Mouse (Mus musculus): ENCODE measurements around the gene Clcn7. TPM values are rescaled to one million over a fixed set of nuclear protein-coding genes. Genes with fewer than 3 reads are reported as not detected.
A peak's percentile ranks its signal among the peaks of the same experiment; 100 is the strongest.

Clcn7 gene
- polyA plus RNA-seq (2015; fragmentation: Nextera tagmentation; extraction: Ambion mirVana) = 14.7 and 17.2 TPM in 2 replicates

- Histone ChIP-seq H3K9me3 (replicated peaks; ENCODE audit: low read length) (no peaks in the 10 kb centered on the region), H3K27ac (peak within 1 kb of the TSS; percentile 31; the same call in 1 of the 2 replicates), H3K4me3 (replicated peaks; ENCODE audit: low read depth, low read length) (peak within 1 kb of the TSS; percentile 96), H3K4me2 (ENCODE audit: low read length) (peak within 1 kb of the TSS; percentile 56), H3K27me3 (ENCODE audit: insufficient read depth, low read length) (no peaks in the 10 kb centered on the region), H3K36me3 (ENCODE audit: insufficient read depth, low read length) (no peaks in the 10 kb centered on the region), H3K4me1 (replicated peaks; ENCODE audit: insufficient read depth, low read length) (peaks cover 2% of the 10 kb centered on the region; the same call in 1 of the 2 replicates), H3K9ac (ENCODE audit: low read depth, low read length) (peak within 1 kb of the TSS; percentile 88)
- ATAC-seq (replicated peaks; ENCODE audit: low FRiP score, low read depth) = peak; percentile 93
- no peak for TF ChIP-seq CTCF (IDR thresholded peaks at IDR 0.05; ENCODE audit: low read depth)
- WGBS = 0% methylated on average over 40 of the region's 40 CpGs
- DNase-seq (ENCODE audit: low spot score) = peak; percentile 97
Measured at GRCm38 (mm10) chr17:25133275-25133698, at the start of gene Clcn7. Clcn7 (plus strand) TSS chr17:25133391.

- peak; percentile 65 for TF ChIP-seq CTCF (IDR thresholded peaks at IDR 0.05; ENCODE audit: low read depth)
- peak; percentile 85 for ATAC-seq (replicated peaks; ENCODE audit: low FRiP score, low read depth)
- Histone ChIP-seq H3K4me2 (ENCODE audit: low read length) (peak within 1 kb of the TSS; percentile 6; the same call in 1 of the 2 replicates), H3K4me1 (replicated peaks; ENCODE audit: insufficient read depth, low read length) (peaks cover 10% of the 10 kb centered on the region; the same call in 1 of the 2 replicates), H3K9me3 (replicated peaks; ENCODE audit: low read length) (no peaks in the 10 kb centered on the region), H3K4me3 (replicated peaks; ENCODE audit: low read depth, low read length) (no peak within 1 kb of the TSS), H3K27ac (peak within 1 kb of the TSS; percentile 94), H3K36me3 (ENCODE audit: insufficient read depth, low read length) (0 out of 2 replicates have a peak, but pooled peaks cover 7% of the 10 kb centered on the region), H3K9ac (ENCODE audit: low read depth, low read length) (no peak within 1 kb of the TSS), H3K27me3 (ENCODE audit: insufficient read depth, low read length) (no peaks in the 10 kb centered on the region)
- WGBS = 12% methylated on average over 7 of the region's 7 CpGs
- DNase-seq (ENCODE audit: low spot score) = peak; percentile 98
Measured at GRCm38 (mm10) chr17:25083444-25083931, 49.7 kb upstream of the Clcn7 start, which contains the start of gene Tmem204. Tmem204 (minus strand) TSS chr17:25083591.

GRCm38 (mm10) chr17:25084835-25085385, 48.3 kb upstream of the Clcn7 start:
- no peak for ATAC-seq (replicated peaks; ENCODE audit: low FRiP score, low read depth)
- Histone ChIP-seq H3K9ac (ENCODE audit: low read depth, low read length) (no peak overlapping the region), H3K4me2 (ENCODE audit: low read length) (no peak overlapping the region), H3K9me3 (replicated peaks; ENCODE audit: low read length) (no peaks in the 10 kb centered on the region), H3K27me3 (ENCODE audit: insufficient read depth, low read length) (no peaks in the 10 kb centered on the region), H3K4me3 (replicated peaks; ENCODE audit: low read depth, low read length) (no peak overlapping the region), H3K36me3 (ENCODE audit: insufficient read depth, low read length) (0 out of 2 replicates have a peak, but pooled peaks cover 7% of the 10 kb centered on the region), H3K27ac (peak overlapping the region; percentile 94), H3K4me1 (replicated peaks; ENCODE audit: insufficient read depth, low read length) (peaks cover 10% of the 10 kb centered on the region; the same call in 1 of the 2 replicates)
- peak; percentile 24; the same call in 1 of the 2 replicates for TF ChIP-seq CTCF (IDR thresholded peaks at IDR 0.05; ENCODE audit: low read depth)
- WGBS = 52% methylated on average over 13 of the region's 13 CpGs
- no peak for DNase-seq (ENCODE audit: low spot score)

- TF ChIP-seq CTCF (IDR thresholded peaks at IDR 0.05; ENCODE audit: low read depth) = no peak
- Histone ChIP-seq H3K27ac (no peak overlapping the region), H3K9ac (ENCODE audit: low read depth, low read length) (no peak overlapping the region), H3K9me3 (replicated peaks; ENCODE audit: low read length) (no peaks in the 10 kb centered on the region), H3K4me3 (replicated peaks; ENCODE audit: low read depth, low read length) (no peak overlapping the region), H3K36me3 (ENCODE audit: insufficient read depth, low read length) (0 out of 2 replicates have a peak, but pooled peaks cover 12% of the 10 kb centered on the region), H3K4me2 (ENCODE audit: low read length) (no peak overlapping the region), H3K27me3 (ENCODE audit: insufficient read depth, low read length) (no peaks in the 10 kb centered on the region), H3K4me1 (replicated peaks; ENCODE audit: insufficient read depth, low read length) (peaks cover 10% of the 10 kb centered on the region; the same call in 1 of the 2 replicates)
- ATAC-seq (replicated peaks; ENCODE audit: low FRiP score, low read depth) = no peak
- no peak for DNase-seq (ENCODE audit: low spot score)
- WGBS = 90% methylated on average over 7 of the region's 7 CpGs
Measured at GRCm38 (mm10) chr17:25086724-25087123, 46.5 kb upstream of the Clcn7 start.

DNA sequence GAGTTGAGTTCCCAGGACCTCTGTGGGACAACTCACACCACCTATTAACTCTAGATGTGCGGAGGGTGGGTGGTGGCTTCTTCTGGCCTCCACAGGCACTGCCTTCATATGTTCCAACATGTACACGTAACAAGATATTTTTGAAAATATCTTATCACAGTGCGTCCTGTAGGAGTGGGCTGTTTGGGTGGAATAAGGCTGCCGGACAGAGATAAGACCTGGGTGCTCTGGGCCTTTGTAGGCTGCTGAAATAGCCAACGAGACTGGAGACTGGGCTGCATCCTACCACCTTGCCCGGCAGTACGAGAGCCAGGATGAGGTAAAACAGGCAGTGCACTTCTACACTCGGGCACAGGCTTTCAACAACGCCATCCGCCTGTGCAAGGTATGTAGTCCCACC, 44.0 kb upstream of the Clcn7 start:
- no peak overlapping the region for H3K27ac ChIP-seq

GRCm38 (mm10) chr17:25090450-25090849, 42.7 kb upstream of the Clcn7 start:
- no peaks in the 10 kb centered on the region for H3K27me3 ChIP-seq (ENCODE audit: insufficient read depth, low read length)
- no peak overlapping the region for H3K27ac ChIP-seq
- 90% methylated on average over 10 of the region's 10 CpGs for WGBS
- H3K4me3 ChIP-seq (replicated peaks; ENCODE audit: low read depth, low read length) = no peak overlapping the region
- no peak for TF ChIP-seq CTCF (IDR thresholded peaks at IDR 0.05; ENCODE audit: low read depth)
- H3K4me2 ChIP-seq (ENCODE audit: low read length) = no peak overlapping the region
- ATAC-seq (replicated peaks; ENCODE audit: low FRiP score, low read depth) = no peak
- peaks cover 25% of the 10 kb centered on the region; the same call in 1 of the 2 replicates for H3K36me3 ChIP-seq (ENCODE audit: insufficient read depth, low read length)
- no peaks in the 10 kb centered on the region for H3K4me1 ChIP-seq (replicated peaks; ENCODE audit: insufficient read depth, low read length)
- no peaks in the 10 kb centered on the region for H3K9me3 ChIP-seq (replicated peaks; ENCODE audit: low read length)
- no peak for DNase-seq (ENCODE audit: low spot score)
- no peak overlapping the region for H3K9ac ChIP-seq (ENCODE audit: low read depth, low read length)

More for the DNA sequence above, 44.0 kb upstream of the Clcn7 start:
- DNase-seq (ENCODE audit: low spot score) (no peak), ATAC-seq (replicated peaks; ENCODE audit: low FRiP score, low read depth) (no peak)
- H3K36me3 ChIP-seq (ENCODE audit: insufficient read depth, low read length) = peaks cover 22% of the 10 kb centered on the region; the same call in 1 of the 2 replicates
- H3K9me3 ChIP-seq (replicated peaks; ENCODE audit: low read length) = no peaks in the 10 kb centered on the region
- H3K4me3 ChIP-seq (replicated peaks; ENCODE audit: low read depth, low read length) = no peak overlapping the region
- H3K4me1 ChIP-seq (replicated peaks; ENCODE audit: insufficient read depth, low read length) = peaks cover under 1% of the 10 kb centered on the region; the same call in 1 of the 2 replicates
- H3K9ac ChIP-seq (ENCODE audit: low read depth, low read length) = no peak overlapping the region
- TF ChIP-seq CTCF (IDR thresholded peaks at IDR 0.05; ENCODE audit: low read depth) = no peak
- H3K4me2 ChIP-seq (ENCODE audit: low read length) = no peak overlapping the region
- WGBS = 92% methylated on average over 10 of the region's 10 CpGs
- no peaks in the 10 kb centered on the region for H3K27me3 ChIP-seq (ENCODE audit: insufficient read depth, low read length)
